Mouse (Mus musculus) embryonic facial prominence, embryonic 12.5 days (tissue): ENCODE data around the gene Il10rb. TPM values are rescaled to one million over a fixed set of nuclear protein-coding genes. Genes with fewer than 3 reads are reported as not detected.

Source experiments
- ATAC-seq: fragments of 200-750 bp; cut with Nextera tagmentation; 2 replicates; pipeline ENCODE4 v1.8.0; 2017; ENCODE audit not compliant: insufficient number of reproducible peaks, insufficient read depth, low FRiP score, low TSS enrichment
- H3K27ac ChIP-seq: fragments of 300-500 bp; sonication (generic); 2 replicates; pipeline ENCODE4 v1.5.1; 2016; ENCODE audit warnings: mild to moderate bottlenecking
- H3K27me3 ChIP-seq: fragments of 300-500 bp; sonication (generic); 2 replicates; pipeline ENCODE4 v1.6.1; 2016; ENCODE audit warnings: mild to moderate bottlenecking, moderate library complexity
- H3K36me3 ChIP-seq: fragments of 300-500 bp; sonication (generic); 2 replicates; pipeline ENCODE4 v1.6.1; 2016; ENCODE audit warnings: mild to moderate bottlenecking
- H3K4me1 ChIP-seq: fragments of 300-500 bp; sonication (generic); 2 replicates; pipeline ENCODE4 v1.6.1; 2016
- H3K4me2 ChIP-seq: fragments of 300-500 bp; sonication (generic); replicated peaks from 2 replicates; pipeline ENCODE4 v1.6.1; 2016; ENCODE audit warnings: mild to moderate bottlenecking, moderate library complexity
- H3K4me3 ChIP-seq: fragments of 300-500 bp; sonication (generic); 2 replicates; pipeline ENCODE4 v1.5.1; 2016; ENCODE audit warnings: mild to moderate bottlenecking
- H3K9ac ChIP-seq: fragments of 300-500 bp; sonication (generic); 2 replicates; pipeline ENCODE4 v1.6.1; 2016; ENCODE audit warnings: mild to moderate bottlenecking, moderate library complexity
- H3K9me3 ChIP-seq: fragments of 300-500 bp; sonication (generic); 2 replicates; pipeline ENCODE4 v1.6.1; 2016; ENCODE audit warnings: mild to moderate bottlenecking, moderate library complexity
- WGBS: fragments of 180-500 bp; shearing (Covaris S2); methylation state at CpG from one replicate; pipeline ENCODE4 v1.1.7; 2016; 5-methylcytosine and 5-hydroxymethylcytosine counted together
- polyA plus RNA-seq: library from polyadenylated mRNA; unstranded; fragments of >200 nt; fragmentation: Nextera tagmentation; extraction: Ambion mirVana; gene quantifications from 2 replicates; pipeline ENCODE4 v1.2.1, GENCODE M21; 2016

The Il10rb gene
- polyA plus RNA-seq, 1 experiment from 2014 or later, result 14.1 TPM

DNA sequence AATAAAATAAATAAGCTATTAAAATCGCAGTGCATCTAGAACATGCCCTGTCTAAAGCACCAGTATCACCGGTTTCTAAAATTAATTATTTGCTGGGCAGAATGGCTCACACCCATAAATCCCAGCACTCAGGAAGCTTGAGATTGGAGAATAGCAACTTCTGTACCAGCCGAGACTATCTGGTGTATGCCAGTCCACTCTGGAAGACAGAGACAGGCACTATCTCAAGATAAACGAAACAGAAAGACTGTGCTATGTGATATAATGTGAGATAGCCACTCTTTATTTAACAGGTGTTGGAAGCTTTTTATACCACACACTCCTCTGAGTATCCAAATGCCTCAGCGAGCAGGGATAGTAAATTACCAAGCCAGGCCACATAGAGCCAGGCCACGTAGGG is 65.5 kb downstream of the Il10rb start:
- 83% methylated on average over 6 of the region's 6 CpGs for WGBS
- H3K4me3 ChIP-seq, result no peak overlapping the region

More for the DNA sequence above, 65.5 kb downstream of the Il10rb start:
- Histone ChIP-seq H3K9ac (no peak overlapping the region), H3K27me3 (no peaks in the 10 kb centered on the region), H3K4me1 (peaks cover 4% of the 10 kb centered on the region; the same call in 1 of the 2 replicates), H3K4me2 (no peak overlapping the region), H3K36me3 (no peaks in the 10 kb centered on the region), H3K27ac (no peak overlapping the region), H3K9me3 (no peaks in the 10 kb centered on the region)
- no peak for ATAC-seq

Other genes starting within 250 kb of the Il10rb start
- gene Olig2, start 180.7 kb upstream of the Il10rb start, polyA plus RNA-seq, result 1.6 and 2.9 TPM in 2 replicates
- 1.9 and 5.0 TPM in 2 replicates for gene Olig1, start 136.4 kb upstream of the Il10rb start, polyA plus RNA-seq
- gene Ifnar2, start 33.4 kb upstream of the Il10rb start, polyA plus RNA-seq, result 42.6 and 44.1 TPM in 2 replicates
- gene Gm21970, start 14.4 kb upstream of the Il10rb start, polyA plus RNA-seq, result not detected in 2 replicates
- gene Ifnar1, start 79.1 kb downstream of the Il10rb start, polyA plus RNA-seq, result 69.3 and 71.6 TPM in 2 replicates
- gene Ifngr2, start 140.9 kb downstream of the Il10rb start, polyA plus RNA-seq, result 47.5 and 48.9 TPM in 2 replicates
- 31.2 and 31.4 TPM in 2 replicates for gene Tmem50b, start 191.6 kb downstream of the Il10rb start, polyA plus RNA-seq
- gene Dnajc28, start 212.9 kb downstream of the Il10rb start, polyA plus RNA-seq, result 4.8 and 5.4 TPM in 2 replicates
- gene Gart, start 240.8 kb downstream of the Il10rb start, polyA plus RNA-seq, result 121 and 133 TPM in 2 replicates
- gene Son, start 241.3 kb downstream of the Il10rb start, polyA plus RNA-seq, result 156 and 160 TPM in 2 replicates